Mouse (Mus musculus) limb, embryonic 12.5 days (tissue): ENCODE measurements around the gene Ppp2r5d. TPM values are rescaled to one million over a fixed set of nuclear protein-coding genes. Genes with fewer than 3 reads are reported as not detected.

Experiments used
- ATAC-seq: fragments of 200-750 bp; cut with Nextera tagmentation; 2 replicates; pipeline ENCODE4 v1.8.0; 2017; ENCODE audit warnings: low read depth, moderate TSS enrichment; ENCODE audit not compliant: insufficient number of reproducible peaks, insufficient read depth, low FRiP score, low TSS enrichment
- H3K27ac ChIP-seq: fragments of 300-500 bp; sonication (generic); 2 replicates; pipeline ENCODE4 v1.5.1; 2016; ENCODE audit warnings: mild to moderate bottlenecking, moderate library complexity
- H3K27me3 ChIP-seq: fragments of 300-500 bp; sonication (generic); 2 replicates; pipeline ENCODE4 v1.6.1; 2016; ENCODE audit warnings: mild to moderate bottlenecking, moderate library complexity
- H3K36me3 ChIP-seq: fragments of 300-500 bp; sonication (generic); 2 replicates; pipeline ENCODE4 v1.6.1; 2016; ENCODE audit warnings: mild to moderate bottlenecking, moderate library complexity
- H3K4me1 ChIP-seq: fragments of 300-500 bp; sonication (generic); replicated peaks from 2 replicates; pipeline ENCODE4 v1.6.1; 2016
- H3K4me2 ChIP-seq: fragments of 300-500 bp; sonication (generic); 2 replicates; pipeline ENCODE4 v1.6.1; 2016; ENCODE audit warnings: mild to moderate bottlenecking, moderate library complexity
- H3K4me3 ChIP-seq: fragments of 300-500 bp; sonication (generic); replicated peaks from 2 replicates; pipeline ENCODE4 v1.5.1; 2016; ENCODE audit warnings: mild to moderate bottlenecking
- H3K9ac ChIP-seq: fragments of 300-500 bp; sonication (generic); replicated peaks from 2 replicates; pipeline ENCODE4 v1.6.1; 2016; ENCODE audit warnings: mild to moderate bottlenecking, moderate library complexity
- H3K9me3 ChIP-seq: fragments of 300-500 bp; sonication (generic); 2 replicates; pipeline ENCODE4 v1.6.1; 2016; ENCODE audit warnings: mild to moderate bottlenecking, moderate library complexity
- WGBS: fragments of 180-500 bp; shearing (Covaris S2); methylation state at CpG from one replicate; pipeline ENCODE4 v1.1.7; 2016; 5-methylcytosine and 5-hydroxymethylcytosine counted together
- polyA plus RNA-seq: library from polyadenylated mRNA; unstranded; fragments of >200 nt; fragmentation: Nextera tagmentation; extraction: Ambion mirVana; gene quantifications from 2 replicates; pipeline ENCODE4 v1.2.1, GENCODE M21; 2016

Ppp2r5d gene
- polyA plus RNA-seq, 1 experiment from 2014 or later = 108 TPM

DNA sequence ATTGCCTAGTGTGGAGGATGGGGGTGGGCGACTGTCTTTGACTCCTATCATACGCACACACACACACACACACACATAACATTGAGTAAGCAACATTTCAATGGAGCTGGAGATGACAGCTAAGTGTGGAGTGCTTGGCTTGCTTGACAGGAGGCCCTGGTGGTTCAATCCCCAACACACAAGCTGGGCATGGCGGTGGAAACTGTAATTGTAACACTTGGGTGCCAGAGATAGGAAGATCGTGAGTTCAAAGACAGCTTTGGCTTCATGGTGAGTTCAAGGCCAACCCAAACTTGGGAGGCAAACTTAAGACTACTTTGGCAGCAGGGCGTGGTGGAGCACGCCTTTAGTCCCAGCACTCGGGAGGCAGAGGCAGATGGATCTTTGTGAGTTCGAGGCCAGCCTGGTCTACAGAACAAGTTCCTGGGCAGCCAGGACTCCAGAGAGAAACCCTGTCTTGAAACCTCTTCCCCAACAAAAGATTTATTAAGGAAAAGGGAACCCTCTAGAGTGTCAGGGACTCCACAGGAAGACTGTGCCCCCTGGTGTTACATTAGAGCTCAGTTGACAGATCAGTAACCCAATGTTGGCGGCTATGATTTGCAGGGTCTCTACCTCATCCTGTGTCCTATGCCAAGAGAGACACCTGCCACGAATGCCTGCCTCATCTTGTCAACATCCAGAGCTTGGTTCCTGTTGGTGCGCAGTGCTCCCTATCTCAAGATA is 10.0 kb upstream of the Ppp2r5d start:
- H3K36me3 ChIP-seq = peaks cover 51% of the 10 kb centered on the region
- WGBS = 95% methylated on average over 11 of the region's 11 CpGs
- H3K4me3 ChIP-seq = no peak overlapping the region
- no peak for ATAC-seq
- H3K4me2 ChIP-seq = no peak overlapping the region
- peaks cover 14% of the 10 kb centered on the region for H3K4me1 ChIP-seq
- H3K27me3 ChIP-seq = no peaks in the 10 kb centered on the region
- H3K9ac ChIP-seq = no peak overlapping the region
- H3K9me3 ChIP-seq = no peaks in the 10 kb centered on the region
- no peak overlapping the region for H3K27ac ChIP-seq

DNA sequence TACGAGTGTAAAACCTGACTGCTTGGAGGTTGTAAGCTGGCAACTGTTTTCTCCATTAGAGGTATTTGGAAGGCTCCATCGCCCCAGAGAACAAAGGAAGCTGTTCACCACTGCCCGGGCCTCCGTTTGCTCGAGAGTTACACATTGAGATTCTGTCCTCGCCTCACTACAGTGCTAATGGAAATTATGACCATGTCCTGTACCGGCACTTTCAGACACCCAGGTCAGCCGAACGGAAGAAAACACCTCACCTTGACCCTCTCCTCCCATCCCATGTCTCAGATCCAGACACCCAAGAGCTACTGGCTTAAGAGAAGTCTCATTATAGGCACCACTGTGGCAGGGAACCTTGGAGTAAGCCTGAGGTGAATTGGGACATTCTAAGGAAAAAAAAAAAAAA is 8.9 kb upstream of the Ppp2r5d start:
- Histone ChIP-seq H3K4me3 (no peak overlapping the region), H3K27ac (no peak overlapping the region), H3K36me3 (peaks cover 51% of the 10 kb centered on the region), H3K4me1 (peaks cover 14% of the 10 kb centered on the region), H3K9me3 (no peaks in the 10 kb centered on the region), H3K9ac (no peak overlapping the region), H3K27me3 (no peaks in the 10 kb centered on the region), H3K4me2 (no peak overlapping the region)
- ATAC-seq = no peak
- 90% methylated on average over 9 of the region's 9 CpGs for WGBS

DNA sequence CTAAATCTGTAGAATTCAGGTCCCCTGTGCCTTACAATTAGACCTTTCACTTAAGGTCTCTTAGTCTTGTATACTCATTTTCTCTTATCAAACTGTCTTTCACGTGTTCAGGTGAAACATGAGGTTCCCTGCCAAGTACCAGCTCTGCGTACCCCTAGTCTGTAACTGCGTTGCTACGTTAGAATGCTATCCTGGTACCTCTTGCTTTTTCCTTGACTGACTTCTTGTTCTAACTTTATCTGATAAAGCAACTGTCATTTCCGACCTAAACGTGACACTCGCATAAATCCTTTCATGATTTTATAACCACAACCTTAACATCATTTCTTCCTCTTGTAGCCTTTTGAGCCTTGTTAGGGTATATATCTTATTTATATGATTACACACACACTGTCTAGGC is 7.5 kb upstream of the Ppp2r5d start:
- WGBS = 76% methylated on average over 7 of the region's 7 CpGs
- peak overlapping the region; percentile 94 for H3K9ac ChIP-seq
- H3K4me1 ChIP-seq = peaks cover 14% of the 10 kb centered on the region
- H3K27ac ChIP-seq = no peak overlapping the region
- H3K27me3 ChIP-seq = no peaks in the 10 kb centered on the region
- peaks cover 40% of the 10 kb centered on the region for H3K36me3 ChIP-seq
- ATAC-seq = no peak
- peak overlapping the region; percentile 100 for H3K4me3 ChIP-seq
- H3K4me2 ChIP-seq = peak overlapping the region; percentile 99
- H3K9me3 ChIP-seq = no peaks in the 10 kb centered on the region

DNA sequence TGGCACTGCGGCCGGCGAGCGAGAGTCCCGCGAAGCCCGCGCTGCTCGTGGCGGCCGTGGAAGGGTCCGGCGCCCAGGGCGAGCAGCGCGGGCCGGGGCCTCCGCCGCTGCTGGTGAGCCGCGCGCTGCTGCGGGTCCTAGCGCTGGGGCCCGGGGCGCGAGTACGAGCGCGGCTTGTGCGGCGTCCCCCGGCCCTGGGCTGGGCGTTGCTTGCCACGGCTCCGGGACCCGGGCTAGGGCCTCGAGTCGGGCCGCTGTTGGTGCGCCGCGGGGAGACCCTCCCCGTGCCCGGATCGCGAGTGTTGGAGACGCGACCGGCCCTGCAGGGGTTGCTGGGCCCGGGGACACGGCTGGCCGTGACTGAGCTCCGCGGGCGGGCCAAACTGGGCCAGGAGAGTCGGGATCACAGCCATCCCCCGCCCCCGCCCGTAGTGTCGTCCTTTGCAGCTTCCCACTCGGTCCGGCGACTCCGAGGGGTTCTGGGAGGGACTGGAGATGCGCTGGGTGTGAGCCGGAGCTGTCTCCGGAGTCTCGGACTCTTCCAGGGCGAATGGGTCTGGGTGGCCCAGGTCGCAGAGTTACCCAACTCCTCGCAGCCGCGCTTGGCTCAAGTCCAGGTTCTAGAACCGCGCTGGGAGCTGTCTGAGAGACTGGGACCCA is 6.8 kb upstream of the Ppp2r5d start:
- H3K27ac ChIP-seq = peak overlapping the region; percentile 78
- ATAC-seq = 0 out of 2 replicates have a peak, but pooled peaks have one; percentile 35
- H3K4me1 ChIP-seq = peaks cover 14% of the 10 kb centered on the region
- H3K4me3 ChIP-seq = peak overlapping the region; percentile 100
- H3K36me3 ChIP-seq = peaks cover 33% of the 10 kb centered on the region
- H3K4me2 ChIP-seq = peak overlapping the region; percentile 99
- H3K9ac ChIP-seq = peak overlapping the region; percentile 94
- WGBS = under 1% methylated on average over 76 of the region's 76 CpGs
- no peaks in the 10 kb centered on the region for H3K9me3 ChIP-seq
- H3K27me3 ChIP-seq = no peaks in the 10 kb centered on the region

DNA sequence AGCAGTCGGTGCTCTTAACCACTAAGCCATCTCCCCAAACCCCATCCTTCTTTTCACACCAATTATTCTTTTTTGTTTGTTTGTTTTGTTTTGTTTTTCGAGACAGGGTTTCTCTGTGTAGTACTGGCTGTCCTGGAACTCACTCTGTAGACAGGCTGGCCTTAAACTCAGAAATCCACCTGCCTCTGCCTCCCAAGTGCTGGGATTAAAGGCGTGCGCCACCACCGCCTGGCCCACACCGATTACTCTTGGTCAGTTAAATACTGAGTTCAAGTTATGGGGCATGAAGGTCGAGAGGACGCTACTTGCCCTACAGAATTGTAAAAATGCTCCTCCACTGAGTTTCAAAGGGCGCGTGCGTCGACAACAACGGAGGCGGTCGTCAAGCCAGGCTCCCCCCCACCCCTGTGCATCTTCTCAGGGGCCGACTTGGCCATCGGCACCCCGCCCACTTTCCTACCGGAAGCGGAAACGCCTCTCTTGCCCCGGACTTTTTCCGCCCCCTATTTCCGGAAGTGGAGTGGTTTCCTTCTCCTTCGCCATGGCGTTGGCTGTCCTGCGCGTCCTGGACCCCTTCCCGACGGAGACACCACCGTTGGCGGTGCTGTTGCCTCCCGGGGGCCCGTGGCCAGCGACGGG is 6.2 kb upstream of the Ppp2r5d start, which contains the start of gene Pex6:
Gene Pex6 (plus strand): TSS at position 505 of the 639 bp plus-strand sequence.
- Histone ChIP-seq H3K4me1 (peaks cover 19% of the 10 kb centered on the region), H3K4me3 (peak within 1 kb of the TSS; percentile 100), H3K9ac (peak within 1 kb of the TSS; percentile 94), H3K9me3 (no peaks in the 10 kb centered on the region), H3K27me3 (no peaks in the 10 kb centered on the region), H3K27ac (peak within 1 kb of the TSS; percentile 78), H3K36me3 (peaks cover 27% of the 10 kb centered on the region), H3K4me2 (peak within 1 kb of the TSS; percentile 99)
- 8% methylated on average over 36 of the region's 36 CpGs for WGBS
- ATAC-seq = peak; percentile 76; the same call in 1 of the 2 replicates

DNA sequence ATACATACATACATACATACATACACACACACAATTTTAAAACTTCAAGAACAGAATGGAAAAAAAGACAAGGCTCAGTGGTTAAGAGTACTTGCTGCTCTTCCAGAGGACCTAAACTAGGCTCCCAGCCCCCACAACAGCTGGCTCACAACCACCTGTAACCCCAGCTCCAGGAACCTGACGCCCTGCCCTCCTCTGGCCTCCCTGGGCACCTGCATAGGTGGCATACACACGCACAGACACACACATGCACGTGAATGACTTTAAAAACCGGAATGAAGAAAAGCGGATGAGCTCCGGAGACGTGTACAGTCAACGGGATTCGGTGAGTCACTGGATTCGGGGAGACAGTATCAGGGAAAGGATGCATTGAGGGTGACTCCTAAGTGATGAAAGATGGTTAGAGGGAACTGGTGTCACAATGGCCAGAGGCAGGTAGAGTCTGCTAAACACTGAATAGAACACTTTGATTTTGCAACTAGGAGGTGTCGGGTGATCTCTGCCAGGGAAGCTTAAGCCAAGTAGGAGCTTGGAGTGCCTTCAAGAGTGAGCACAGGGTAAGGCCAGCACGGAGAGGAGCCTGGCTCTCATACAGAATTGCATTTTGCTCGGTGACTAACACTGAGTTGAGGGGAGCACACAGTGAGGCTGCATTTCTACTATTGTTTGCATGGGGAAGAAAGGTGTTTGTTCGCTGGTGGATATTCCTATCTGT is 1.6 kb upstream of the Ppp2r5d start:
- Histone ChIP-seq H3K27me3 (no peaks in the 10 kb centered on the region), H3K27ac (no peak overlapping the region), H3K4me1 (peaks cover 36% of the 10 kb centered on the region), H3K4me3 (no peak overlapping the region), H3K9ac (no peak overlapping the region), H3K36me3 (peaks cover under 1% of the 10 kb centered on the region; the same call in 1 of the 2 replicates), H3K4me2 (peak overlapping the region; percentile 87; the same call in 1 of the 2 replicates), H3K9me3 (no peaks in the 10 kb centered on the region)
- 92% methylated on average over 14 of the region's 14 CpGs for WGBS
- ATAC-seq = no peak

DNA sequence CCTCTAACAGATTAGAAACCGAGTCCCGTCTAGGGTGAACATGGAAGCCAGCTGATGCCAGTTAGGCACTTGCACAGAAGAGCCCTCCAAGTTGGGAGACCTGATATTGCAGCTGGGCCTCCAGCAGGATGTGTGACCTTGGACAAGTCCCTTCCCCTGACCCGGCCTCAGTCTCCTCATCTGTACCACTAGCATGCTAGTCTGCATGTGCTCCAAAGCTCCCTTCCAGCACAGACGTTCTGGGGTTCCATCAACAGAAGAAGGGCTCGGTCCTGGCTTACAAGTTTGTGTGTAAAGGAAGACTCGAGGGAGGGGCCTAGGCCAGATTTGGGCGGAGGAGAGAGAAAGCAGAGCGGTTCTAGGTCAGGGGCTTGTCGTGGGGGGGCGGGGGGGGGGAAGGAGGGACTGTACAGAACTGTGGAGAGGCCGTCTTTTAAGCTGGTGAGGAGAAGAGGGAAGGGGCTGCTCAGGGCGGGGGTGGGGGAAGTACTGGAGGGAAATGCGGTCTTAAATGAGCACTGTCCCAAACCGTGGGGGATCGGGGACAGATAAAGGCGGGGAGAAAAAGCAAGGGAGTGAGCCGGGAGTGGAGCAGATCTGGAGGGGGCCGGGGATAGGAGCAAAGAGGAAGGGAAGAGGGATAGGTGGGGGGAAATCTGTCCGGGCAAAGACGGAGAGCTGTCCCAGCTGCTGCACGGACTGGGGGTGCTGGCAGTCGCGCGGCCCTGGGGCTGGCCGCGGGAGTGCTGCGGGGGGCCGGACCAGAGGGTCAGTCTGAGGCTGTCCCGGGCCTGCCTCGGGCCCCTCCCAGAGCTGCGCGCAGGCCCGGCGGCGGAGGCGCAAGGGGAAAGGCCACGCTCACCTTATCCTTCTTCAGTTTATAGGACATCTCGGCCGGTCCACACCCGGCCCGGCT is 682 bp downstream of the Ppp2r5d start:
- WGBS = 5% methylated on average over 40 of the region's 41 CpGs
- Histone ChIP-seq H3K4me1 (peaks cover 36% of the 10 kb centered on the region), H3K9me3 (no peaks in the 10 kb centered on the region), H3K9ac (peak overlapping the region; percentile 91), H3K27me3 (no peaks in the 10 kb centered on the region), H3K27ac (peak overlapping the region; percentile 93), H3K4me2 (peak overlapping the region; percentile 87), H3K36me3 (peaks cover 16% of the 10 kb centered on the region), H3K4me3 (peak overlapping the region; percentile 89)
- ATAC-seq = peak; percentile 76

DNA sequence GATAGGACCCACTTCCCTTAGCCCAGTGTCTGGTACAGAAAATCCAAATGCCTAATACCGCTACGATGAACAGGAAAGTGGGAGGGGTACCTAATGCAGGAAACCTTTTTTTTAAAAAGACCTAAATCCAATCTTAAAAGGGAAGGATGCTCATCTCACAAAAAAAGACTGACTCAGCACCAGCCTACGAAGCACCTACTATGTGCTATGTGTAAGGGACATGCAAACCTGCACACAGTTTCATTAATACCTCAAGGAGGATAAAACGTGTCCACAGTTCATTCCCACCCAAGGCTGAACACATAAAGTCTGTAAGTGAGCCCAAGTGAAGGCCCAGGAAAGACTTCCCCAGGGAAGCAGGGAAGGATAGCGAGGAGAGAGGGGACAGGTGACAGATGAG is 2.4 kb downstream of the Ppp2r5d start:
- no peak overlapping the region for H3K27ac ChIP-seq
- H3K4me2 ChIP-seq = peak overlapping the region; percentile 87
- no peaks in the 10 kb centered on the region for H3K27me3 ChIP-seq
- WGBS = 88% methylated on average over 5 of the region's 5 CpGs
- H3K9ac ChIP-seq = peak overlapping the region; percentile 91; the same call in 1 of the 2 replicates
- H3K9me3 ChIP-seq = no peaks in the 10 kb centered on the region
- H3K4me1 ChIP-seq = peaks cover 36% of the 10 kb centered on the region
- H3K4me3 ChIP-seq = 0 out of 2 replicates have a peak overlapping the region, but pooled peaks have one; percentile 89
- H3K36me3 ChIP-seq = peaks cover 33% of the 10 kb centered on the region
- ATAC-seq = no peak

DNA sequence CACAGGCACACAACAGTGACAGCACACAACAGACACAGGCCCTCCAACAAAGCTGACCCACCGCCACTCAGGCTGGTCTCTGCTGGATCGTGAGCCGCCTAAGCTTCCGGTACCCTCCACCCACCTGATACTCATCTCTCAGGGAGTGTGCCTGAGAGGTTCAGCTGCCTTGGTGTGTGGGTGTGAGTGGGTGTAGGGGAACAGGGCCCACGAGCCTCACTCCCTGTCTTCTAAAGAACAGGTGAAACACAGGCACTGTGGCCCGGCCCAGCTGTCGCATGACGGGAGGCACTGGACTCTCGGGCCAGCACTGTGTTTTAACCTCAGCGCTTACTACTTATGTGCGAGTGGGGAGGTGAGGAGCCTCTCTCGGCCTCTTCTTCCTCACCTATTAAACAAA is 2.8 kb downstream of the Ppp2r5d start:
- H3K27me3 ChIP-seq = no peaks in the 10 kb centered on the region
- ATAC-seq = no peak
- peaks cover 37% of the 10 kb centered on the region for H3K36me3 ChIP-seq
- no peak overlapping the region for H3K4me3 ChIP-seq
- 0 out of 2 replicates have a peak overlapping the region, but pooled peaks have one; percentile 7 for H3K27ac ChIP-seq
- H3K9me3 ChIP-seq = no peaks in the 10 kb centered on the region
- H3K9ac ChIP-seq = peak overlapping the region; percentile 24; the same call in 1 of the 2 replicates
- WGBS = 87% methylated on average over 12 of the region's 12 CpGs
- H3K4me1 ChIP-seq = peaks cover 36% of the 10 kb centered on the region
- H3K4me2 ChIP-seq = 0 out of 2 replicates have a peak overlapping the region, but pooled peaks have one; percentile 87

DNA sequence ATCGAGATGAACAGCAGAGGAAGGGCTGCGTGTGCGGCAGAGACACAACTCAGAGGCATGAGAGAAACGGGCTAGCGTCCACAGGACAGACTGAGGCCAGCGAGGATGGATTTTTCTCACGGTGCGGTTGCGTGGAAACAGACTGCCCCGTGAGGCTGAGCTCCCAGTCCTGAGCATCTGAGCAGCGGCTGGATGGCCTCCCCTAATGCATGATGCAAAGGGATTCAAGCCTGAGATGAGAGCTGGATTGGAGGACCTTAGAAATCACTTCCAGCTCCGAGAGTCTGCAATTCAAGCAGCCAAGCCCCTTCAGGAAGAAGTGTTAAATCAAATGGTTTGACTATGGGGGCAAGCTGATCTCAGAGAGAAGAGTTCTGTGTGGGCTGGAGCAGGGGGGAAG is 3.4 kb downstream of the Ppp2r5d start:
- Histone ChIP-seq H3K9ac (peak overlapping the region; percentile 24; the same call in 1 of the 2 replicates), H3K36me3 (peaks cover 40% of the 10 kb centered on the region), H3K9me3 (no peaks in the 10 kb centered on the region), H3K27me3 (no peaks in the 10 kb centered on the region), H3K4me3 (no peak overlapping the region), H3K27ac (0 out of 2 replicates have a peak overlapping the region, but pooled peaks have one; percentile 7), H3K4me1 (peaks cover 35% of the 10 kb centered on the region), H3K4me2 (no peak overlapping the region)
- ATAC-seq = no peak
- WGBS = 86% methylated on average over 12 of the region's 12 CpGs
